Mouse (Mus musculus) G1E-ER4 (cell line): ENCODE data around the gene Thap12. TPM values are rescaled to one million over a fixed set of nuclear protein-coding genes. Genes with fewer than 3 reads are reported as not detected.
A peak's percentile ranks its signal among the peaks of the same experiment; 100 is the strongest.

Experiments
- GATA1 ChIP-seq: IDR thresholded peaks from one replicate; pipeline ENCODE4 v1.8.0; 2012; ENCODE audit warnings: low read length, inconsistent platforms
- polyA plus RNA-seq: library from polyadenylated mRNA; stranded (reverse); fragments of >175 nt; gene quantifications from 2 replicates; pipeline ENCODE4 v1.2.3, GENCODE M21; 2012

Gene Thap12
- 47.8 and 51.7 TPM in 2 replicates for polyA plus RNA-seq

GRCm38 (mm10) chr7:98702283-98703240 lies at the start of gene Thap12:
TSS of gene Thap12 (plus strand) at chr7:98703103.
- no peak for TF ChIP-seq GATA1

GRCm38 (mm10) chr7:98655681-98656530 lies 47.0 kb upstream of the Thap12 start:
- TF ChIP-seq GATA1 = no peak

GRCm38 (mm10) chr7:98656531-98657221 lies 46.2 kb upstream of the Thap12 start, which contains the start of gene Emsy:
TSS of gene Emsy (minus strand) at chr7:98656783.
- TF ChIP-seq GATA1 = no peak

GRCm38 (mm10) chr7:98665166-98665565 lies 37.7 kb upstream of the Thap12 start:
- TF ChIP-seq GATA1 = no peak

GRCm38 (mm10) chr7:98665726-98666125 lies 37.2 kb upstream of the Thap12 start:
- TF ChIP-seq GATA1 = no peak

- no peak for TF ChIP-seq GATA1
Observed at GRCm38 (mm10) chr7:98667956-98668746, 34.8 kb upstream of the Thap12 start.

- TF ChIP-seq GATA1 = no peak
Observed at GRCm38 (mm10) chr7:98670831-98671230, 32.1 kb upstream of the Thap12 start.

- TF ChIP-seq GATA1 = no peak
Observed at GRCm38 (mm10) chr7:98671416-98671815, 31.5 kb upstream of the Thap12 start.

- TF ChIP-seq GATA1 = no peak
Observed at GRCm38 (mm10) chr7:98672241-98672955, 30.5 kb upstream of the Thap12 start.

GRCm38 (mm10) chr7:98674344-98674743 lies 28.6 kb upstream of the Thap12 start:
- peak; percentile 71 for TF ChIP-seq GATA1

- no peak for TF ChIP-seq GATA1
Observed at GRCm38 (mm10) chr7:98677511-98677910, 25.4 kb upstream of the Thap12 start.

- TF ChIP-seq GATA1 = no peak
Observed at GRCm38 (mm10) chr7:98678441-98678840, 24.5 kb upstream of the Thap12 start.

- TF ChIP-seq GATA1 = no peak
Observed at GRCm38 (mm10) chr7:98680691-98681090, 22.2 kb upstream of the Thap12 start.

- TF ChIP-seq GATA1 = no peak
Observed at GRCm38 (mm10) chr7:98682821-98683220, 20.1 kb upstream of the Thap12 start.
